Mouse (Mus musculus): ENCODE data around the gene Slc35f4. TPM values are rescaled to one million over a fixed set of nuclear protein-coding genes. Genes with fewer than 3 reads are reported as not detected.
A peak's percentile ranks its signal among the peaks of the same experiment; 100 is the strongest.

The Slc35f4 gene
- polyA plus RNA-seq, 1 experiment from 2014 or later = 1.1 TPM

DNA sequence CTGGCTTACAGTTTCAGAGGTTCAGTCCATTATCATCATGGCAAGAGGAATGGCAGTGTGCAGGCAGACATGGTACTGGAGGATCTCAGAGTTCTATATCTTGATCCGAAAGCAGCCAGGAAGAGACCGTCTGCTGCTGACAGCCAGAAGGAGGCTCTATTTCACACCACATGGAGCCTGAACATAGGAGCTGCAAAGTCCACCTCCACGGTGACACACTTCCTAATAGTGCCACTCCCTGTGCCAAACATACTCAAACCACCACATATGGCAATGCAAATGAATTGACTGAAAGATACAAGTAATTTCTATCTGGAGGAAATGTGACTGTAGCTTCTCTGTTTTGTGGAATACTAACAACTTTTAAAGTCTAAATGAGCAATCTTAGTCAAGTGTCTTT lies 89.0 kb downstream of the Slc35f4 start:
- 91% methylated on average over 3 of the region's 3 CpGs for WGBS
- H3K27me3 ChIP-seq (ENCODE audit: control insufficient read depth, insufficient read depth, low read length) = no peaks in the 10 kb centered on the region
- no peak overlapping the region for H3K9ac ChIP-seq (ENCODE audit: low read length)
- ATAC-seq (ENCODE audit: insufficient read depth, low FRiP score, low TSS enrichment) (no peak), DNase-seq (ENCODE audit: low spot score) (no peak)
- H3K4me3 ChIP-seq (ENCODE audit: low read depth, low read length) = no peak overlapping the region
- H3K4me2 ChIP-seq (ENCODE audit: low read depth) = no peak overlapping the region
- no peaks in the 10 kb centered on the region for H3K4me1 ChIP-seq (ENCODE audit: control insufficient read depth, insufficient read depth, low read length)
- H3K9me3 ChIP-seq (ENCODE audit: control insufficient read depth, low read length) = no peaks in the 10 kb centered on the region
- no peaks in the 10 kb centered on the region for H3K36me3 ChIP-seq (ENCODE audit: control insufficient read depth, insufficient read depth, low read length)
- no peak overlapping the region for H3K27ac ChIP-seq (ENCODE audit: low read depth, low read length)

GRCm38 (mm10) chr14:49431821-49432220 lies 94.0 kb downstream of the Slc35f4 start:
- Histone ChIP-seq H3K4me3 (ENCODE audit: low read depth, low read length) (no peak overlapping the region), H3K27me3 (ENCODE audit: control insufficient read depth, insufficient read depth, low read length) (no peaks in the 10 kb centered on the region), H3K9ac (ENCODE audit: low read length) (no peak overlapping the region), H3K27ac (ENCODE audit: low read depth, low read length) (no peak overlapping the region), H3K4me2 (ENCODE audit: low read depth) (no peak overlapping the region), H3K4me1 (ENCODE audit: control insufficient read depth, insufficient read depth, low read length) (no peaks in the 10 kb centered on the region), H3K36me3 (ENCODE audit: control insufficient read depth, insufficient read depth, low read length) (no peaks in the 10 kb centered on the region), H3K9me3 (ENCODE audit: control insufficient read depth, low read length) (no peaks in the 10 kb centered on the region)
- ATAC-seq (ENCODE audit: insufficient read depth, low FRiP score, low TSS enrichment) = no peak
- WGBS = 75% methylated on average over 5 of the region's 5 CpGs
- DNase-seq (ENCODE audit: low spot score) = no peak

- WGBS = 28% methylated on average over 1 of the region's 1 CpGs
- no peak for DNase-seq (ENCODE audit: low spot score)
- H3K27ac ChIP-seq (ENCODE audit: low read depth, low read length) = no peak overlapping the region
- H3K9ac ChIP-seq (ENCODE audit: low read length) = no peak overlapping the region
- H3K36me3 ChIP-seq (ENCODE audit: control insufficient read depth, insufficient read depth, low read length) = no peaks in the 10 kb centered on the region
- no peak overlapping the region for H3K4me2 ChIP-seq (ENCODE audit: low read depth)
- ATAC-seq (ENCODE audit: insufficient read depth, low FRiP score, low TSS enrichment) = no peak
- no peaks in the 10 kb centered on the region for H3K4me1 ChIP-seq (ENCODE audit: control insufficient read depth, insufficient read depth, low read length)
- H3K4me3 ChIP-seq (ENCODE audit: low read depth, low read length) = no peak overlapping the region
- H3K27me3 ChIP-seq (ENCODE audit: control insufficient read depth, insufficient read depth, low read length) = no peaks in the 10 kb centered on the region
- H3K9me3 ChIP-seq (ENCODE audit: control insufficient read depth, low read length) = no peaks in the 10 kb centered on the region
These were observed 133.4 kb downstream of the Slc35f4 start for GRCm38 (mm10) chr14:49392482-49392881.

DNA sequence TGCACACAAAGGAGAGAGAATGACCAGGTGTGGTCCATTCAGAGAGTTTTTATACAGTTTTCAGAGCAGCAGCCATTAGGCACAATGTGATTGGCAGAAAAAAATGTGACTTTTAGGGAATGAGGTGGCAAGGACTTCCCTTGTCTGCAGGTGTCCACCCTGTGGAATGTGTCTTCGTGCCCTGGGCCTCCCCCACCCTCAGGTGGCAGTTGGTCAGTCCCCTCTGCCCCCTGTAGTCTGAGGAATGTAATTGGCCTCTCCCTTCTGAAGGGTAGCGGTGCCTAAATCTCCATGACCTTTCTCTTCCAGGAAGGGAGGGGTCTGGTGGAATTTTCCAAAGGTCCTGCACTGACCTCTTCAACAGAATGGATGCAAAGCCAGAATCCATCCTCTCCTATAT lies 163.7 kb downstream of the Slc35f4 start:
- no peak overlapping the region for H3K27ac ChIP-seq (ENCODE audit: low read depth, low read length)
- H3K9ac ChIP-seq (ENCODE audit: low read length) = no peak overlapping the region
- ATAC-seq (ENCODE audit: insufficient read depth, low FRiP score, low TSS enrichment) = no peak
- WGBS = 73% methylated on average over 2 of the region's 2 CpGs
- H3K4me1 ChIP-seq (ENCODE audit: control insufficient read depth, insufficient read depth, low read length) = no peaks in the 10 kb centered on the region
- no peak overlapping the region for H3K4me2 ChIP-seq (ENCODE audit: low read depth)
- H3K9me3 ChIP-seq (ENCODE audit: control insufficient read depth, low read length) = no peaks in the 10 kb centered on the region
- no peaks in the 10 kb centered on the region for H3K36me3 ChIP-seq (ENCODE audit: control insufficient read depth, insufficient read depth, low read length)
- DNase-seq (ENCODE audit: low spot score) = no peak
- no peak overlapping the region for H3K4me3 ChIP-seq (ENCODE audit: low read depth, low read length)
- H3K27me3 ChIP-seq (ENCODE audit: control insufficient read depth, insufficient read depth, low read length) = no peaks in the 10 kb centered on the region

GRCm38 (mm10) chr14:49355561-49355960 lies 170.3 kb downstream of the Slc35f4 start:
- H3K4me3 ChIP-seq (ENCODE audit: low read depth, low read length) = no peak overlapping the region
- no peaks in the 10 kb centered on the region for H3K9me3 ChIP-seq (ENCODE audit: control insufficient read depth, low read length)
- no peak overlapping the region for H3K27ac ChIP-seq (ENCODE audit: low read depth, low read length)
- H3K4me1 ChIP-seq (ENCODE audit: control insufficient read depth, insufficient read depth, low read length) = no peaks in the 10 kb centered on the region
- H3K36me3 ChIP-seq (ENCODE audit: control insufficient read depth, insufficient read depth, low read length) = no peaks in the 10 kb centered on the region
- no peak for ATAC-seq (ENCODE audit: insufficient read depth, low FRiP score, low TSS enrichment)
- no peak for DNase-seq (ENCODE audit: low spot score)
- no peak overlapping the region for H3K9ac ChIP-seq (ENCODE audit: low read length)
- no peaks in the 10 kb centered on the region for H3K27me3 ChIP-seq (ENCODE audit: control insufficient read depth, insufficient read depth, low read length)
- H3K4me2 ChIP-seq (ENCODE audit: low read depth) = no peak overlapping the region

- Histone ChIP-seq H3K36me3 (ENCODE audit: control insufficient read depth, insufficient read depth, low read length) (no peaks in the 10 kb centered on the region), H3K27me3 (ENCODE audit: control insufficient read depth, insufficient read depth, low read length) (no peaks in the 10 kb centered on the region), H3K9me3 (ENCODE audit: control insufficient read depth, low read length) (no peaks in the 10 kb centered on the region), H3K27ac (ENCODE audit: low read depth, low read length) (no peak overlapping the region), H3K4me2 (ENCODE audit: low read depth) (no peak overlapping the region), H3K4me3 (ENCODE audit: low read depth, low read length) (no peak overlapping the region), H3K4me1 (ENCODE audit: control insufficient read depth, insufficient read depth, low read length) (no peaks in the 10 kb centered on the region), H3K9ac (ENCODE audit: low read length) (no peak overlapping the region)
- ATAC-seq (ENCODE audit: insufficient read depth, low FRiP score, low TSS enrichment) = no peak
- DNase-seq (ENCODE audit: low spot score) = peak; percentile 53
- WGBS = 71% methylated on average over 1 of the region's 1 CpGs
These were observed 177.0 kb downstream of the Slc35f4 start for GRCm38 (mm10) chr14:49348897-49349250.

GRCm38 (mm10) chr14:49348164-49348896 lies 177.5 kb downstream of the Slc35f4 start:
- Histone ChIP-seq H3K36me3 (ENCODE audit: control insufficient read depth, insufficient read depth, low read length) (no peaks in the 10 kb centered on the region), H3K4me2 (ENCODE audit: low read depth) (no peak overlapping the region), H3K27me3 (ENCODE audit: control insufficient read depth, insufficient read depth, low read length) (no peaks in the 10 kb centered on the region), H3K9me3 (ENCODE audit: control insufficient read depth, low read length) (no peaks in the 10 kb centered on the region), H3K9ac (ENCODE audit: low read length) (no peak overlapping the region), H3K27ac (ENCODE audit: low read depth, low read length) (no peak overlapping the region), H3K4me3 (ENCODE audit: low read depth, low read length) (no peak overlapping the region), H3K4me1 (ENCODE audit: control insufficient read depth, insufficient read depth, low read length) (no peaks in the 10 kb centered on the region)
- no peak for ATAC-seq (ENCODE audit: insufficient read depth, low FRiP score, low TSS enrichment)
- 68% methylated on average over 7 of the region's 7 CpGs for WGBS
- no peak for DNase-seq (ENCODE audit: low spot score)

DNA sequence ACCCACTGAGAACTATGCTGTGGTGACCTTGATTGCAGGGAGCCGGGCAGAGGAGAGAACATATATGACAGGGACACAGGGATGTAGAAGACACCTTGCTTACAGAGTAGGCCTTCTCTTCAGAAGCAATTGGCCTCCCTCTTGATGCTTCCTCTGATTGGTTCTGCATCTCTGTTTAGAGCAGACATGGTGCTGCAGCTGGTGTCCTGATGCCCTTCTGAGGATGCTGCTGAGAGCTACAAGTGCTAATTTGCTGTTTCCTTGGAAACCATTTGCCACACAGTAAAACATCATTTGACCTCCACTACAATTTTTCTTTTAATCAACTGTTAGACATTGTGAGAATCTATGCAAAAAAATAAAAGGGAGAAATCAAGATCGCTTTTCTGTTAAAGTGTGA lies 180.0 kb downstream of the Slc35f4 start:
- Histone ChIP-seq H3K36me3 (ENCODE audit: control insufficient read depth, insufficient read depth, low read length) (no peaks in the 10 kb centered on the region), H3K9ac (ENCODE audit: low read length) (no peak overlapping the region), H3K27me3 (ENCODE audit: control insufficient read depth, insufficient read depth, low read length) (no peaks in the 10 kb centered on the region), H3K27ac (ENCODE audit: low read depth, low read length) (no peak overlapping the region), H3K9me3 (ENCODE audit: control insufficient read depth, low read length) (no peaks in the 10 kb centered on the region), H3K4me3 (ENCODE audit: low read depth, low read length) (no peak overlapping the region), H3K4me1 (ENCODE audit: control insufficient read depth, insufficient read depth, low read length) (no peaks in the 10 kb centered on the region), H3K4me2 (ENCODE audit: low read depth) (no peak overlapping the region)
- ATAC-seq (ENCODE audit: insufficient read depth, low FRiP score, low TSS enrichment) (no peak), DNase-seq (ENCODE audit: low spot score) (no peak)
- 89% methylated on average over 2 of the region's 2 CpGs for WGBS

DNA sequence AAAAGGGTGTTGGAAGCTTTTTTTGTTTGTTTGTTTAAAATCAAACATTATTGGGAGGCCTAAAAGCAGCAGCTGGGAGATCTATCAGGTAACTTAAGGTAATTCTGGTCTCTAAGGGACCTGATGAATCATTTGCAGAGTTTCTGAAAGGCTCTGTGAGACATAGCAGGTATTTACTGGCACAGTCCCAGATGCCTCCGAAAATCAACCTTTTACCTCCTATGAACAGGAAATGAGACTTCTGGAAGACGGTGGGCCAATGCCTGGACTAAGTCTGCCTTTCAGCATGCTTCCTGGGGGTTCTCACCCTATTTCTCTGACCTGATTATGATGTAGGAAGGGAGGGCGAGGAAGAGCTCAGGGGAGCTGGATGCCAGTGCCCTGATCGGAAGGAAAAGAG lies 188.8 kb downstream of the Slc35f4 start:
- ATAC-seq (ENCODE audit: insufficient read depth, low FRiP score, low TSS enrichment) (no peak), DNase-seq (ENCODE audit: low spot score) (no peak)
- H3K4me1 ChIP-seq (ENCODE audit: control insufficient read depth, insufficient read depth, low read length) = no peaks in the 10 kb centered on the region
- no peak overlapping the region for H3K4me2 ChIP-seq (ENCODE audit: low read depth)
- no peaks in the 10 kb centered on the region for H3K36me3 ChIP-seq (ENCODE audit: control insufficient read depth, insufficient read depth, low read length)
- H3K9me3 ChIP-seq (ENCODE audit: control insufficient read depth, low read length) = no peaks in the 10 kb centered on the region
- H3K9ac ChIP-seq (ENCODE audit: low read length) = no peak overlapping the region
- H3K27me3 ChIP-seq (ENCODE audit: control insufficient read depth, insufficient read depth, low read length) = no peaks in the 10 kb centered on the region
- 68% methylated on average over 4 of the region's 4 CpGs for WGBS
- no peak overlapping the region for H3K27ac ChIP-seq (ENCODE audit: low read depth, low read length)
- no peak overlapping the region for H3K4me3 ChIP-seq (ENCODE audit: low read depth, low read length)
